Mouse (Mus musculus): ENCODE results near the gene Abcc5. TPM values are rescaled to one million over a fixed set of nuclear protein-coding genes. Genes with fewer than 3 reads are reported as not detected.
"Not testable (repeated sequence)": the region's sequence is repeated elsewhere in the genome, so short reads cannot be mapped to it uniquely, and the experiment has no call there.

The Abcc5 gene
- polyA plus RNA-seq, 1 experiment from 2014 or later = 143 TPM

DNA sequence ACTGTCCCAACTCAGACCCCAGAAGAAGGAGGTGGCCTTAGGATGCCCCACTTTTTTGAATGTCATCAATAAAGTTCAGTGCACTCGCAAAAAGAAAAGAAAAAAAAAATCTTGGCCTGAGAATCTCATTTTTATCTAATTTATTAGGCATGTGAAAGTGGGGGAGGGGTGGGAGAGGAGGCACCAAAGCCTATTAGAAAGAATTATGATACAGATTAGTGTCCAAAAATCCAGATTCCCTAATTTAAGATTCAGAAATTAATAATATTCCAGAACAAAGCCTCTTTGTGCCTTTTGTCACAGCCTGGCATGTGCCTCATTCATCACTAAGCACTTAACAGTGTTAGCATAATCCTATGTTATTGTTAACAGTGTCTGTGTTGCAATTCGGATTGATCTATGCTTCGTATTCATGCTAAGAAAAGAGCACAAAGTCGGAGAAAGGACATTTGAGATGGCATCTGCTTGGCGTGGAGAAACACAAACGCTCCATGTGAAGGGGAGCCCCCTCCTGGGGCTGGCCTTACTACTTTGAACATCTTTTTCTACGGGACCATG lies 18.7 kb upstream of the Abcc5 start:
- H3K27me3 ChIP-seq = no peaks in the 10 kb centered on the region
- no peak for ATAC-seq (ENCODE audit: low FRiP score)
- 49% methylated on average over 7 of the region's 7 CpGs for WGBS
- no peak overlapping the region for H3K4me2 ChIP-seq (replicated peaks)
- no peaks in the 10 kb centered on the region for H3K36me3 ChIP-seq
- H3K4me3 ChIP-seq = no peak overlapping the region
- H3K9me3 ChIP-seq (replicated peaks) = peaks cover 1% of the 10 kb centered on the region; the same call in 1 of the 2 replicates
- H3K27ac ChIP-seq = no peak overlapping the region
- H3K4me1 ChIP-seq = peaks cover 4% of the 10 kb centered on the region; the same call in 1 of the 2 replicates
- H3K9ac ChIP-seq = no peak overlapping the region

DNA sequence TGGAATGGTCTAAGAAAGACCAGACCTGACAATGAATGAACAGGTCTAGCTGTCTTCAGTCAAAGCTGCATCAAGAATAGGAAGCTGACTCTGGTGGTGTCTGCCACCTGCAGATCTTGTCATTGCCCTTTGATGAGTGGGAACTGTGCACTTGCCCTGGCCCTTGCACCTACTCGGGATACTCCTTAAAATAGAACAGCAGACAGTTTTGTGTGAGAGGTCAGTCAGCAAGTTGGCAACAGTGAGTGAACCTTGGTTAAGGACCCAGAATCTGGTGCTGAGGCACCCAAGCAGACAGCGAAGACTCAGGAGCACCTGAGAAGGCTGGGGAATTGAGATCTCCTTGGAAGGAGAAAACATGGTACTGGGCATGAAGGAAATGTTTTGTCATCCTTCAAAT lies 16.7 kb upstream of the Abcc5 start:
- Histone ChIP-seq H3K4me2 (replicated peaks) (no peak overlapping the region), H3K4me3 (no peak overlapping the region), H3K36me3 (no peaks in the 10 kb centered on the region), H3K27me3 (no peaks in the 10 kb centered on the region), H3K27ac (no peak overlapping the region), H3K9ac (no peak overlapping the region), H3K4me1 (peaks cover 4% of the 10 kb centered on the region; the same call in 1 of the 2 replicates), H3K9me3 (replicated peaks) (peaks cover 6% of the 10 kb centered on the region; the same call in 1 of the 2 replicates)
- ATAC-seq (ENCODE audit: low FRiP score) = no peak
- 91% methylated on average over 2 of the region's 2 CpGs for WGBS

DNA sequence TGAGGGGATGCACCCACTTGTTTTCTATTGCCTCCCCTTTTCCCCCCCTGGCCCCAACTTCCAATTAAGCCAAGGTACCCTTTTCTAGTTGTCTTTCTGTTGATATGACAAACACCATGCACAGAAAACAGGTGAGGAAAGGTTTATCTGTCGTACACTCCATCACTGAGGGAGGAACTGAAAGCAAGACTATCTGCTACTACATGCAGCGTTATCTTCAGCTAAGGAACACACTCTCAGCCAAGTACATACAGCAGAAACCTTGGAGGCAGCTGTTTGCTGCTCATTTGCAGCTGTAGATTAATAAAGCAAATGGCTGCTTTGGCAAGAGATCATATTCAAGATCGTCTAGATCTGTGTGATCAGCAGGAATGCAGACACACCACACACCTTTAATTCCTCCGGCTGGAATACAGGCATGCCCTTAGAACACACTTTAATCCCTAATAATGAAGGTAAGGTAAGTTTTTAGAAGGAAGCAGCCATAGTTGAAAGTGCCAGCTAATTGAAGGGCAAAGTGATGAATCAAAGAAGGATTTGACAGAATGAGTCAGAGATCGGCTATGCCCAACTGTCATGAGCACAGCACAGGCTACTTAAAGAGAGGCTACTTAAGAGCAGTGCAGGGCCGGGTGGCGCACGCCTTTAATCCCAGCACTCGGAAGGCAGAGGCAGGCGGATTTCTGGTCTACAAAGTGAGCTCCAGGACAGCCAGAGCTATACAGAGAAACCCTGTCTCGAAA lies 12.7 kb upstream of the Abcc5 start:
- Histone ChIP-seq H3K27me3 (no peaks in the 10 kb centered on the region), H3K4me2 (replicated peaks) (no peak overlapping the region), H3K36me3 (no peaks in the 10 kb centered on the region), H3K27ac (no peak overlapping the region), H3K9ac (no peak overlapping the region), H3K4me1 (no peaks in the 10 kb centered on the region), H3K9me3 (replicated peaks) (peaks cover 6% of the 10 kb centered on the region; the same call in 1 of the 2 replicates), H3K4me3 (no peak overlapping the region)
- WGBS = 91% methylated on average over 11 of the region's 11 CpGs
- no peak for ATAC-seq (ENCODE audit: low FRiP score)

DNA sequence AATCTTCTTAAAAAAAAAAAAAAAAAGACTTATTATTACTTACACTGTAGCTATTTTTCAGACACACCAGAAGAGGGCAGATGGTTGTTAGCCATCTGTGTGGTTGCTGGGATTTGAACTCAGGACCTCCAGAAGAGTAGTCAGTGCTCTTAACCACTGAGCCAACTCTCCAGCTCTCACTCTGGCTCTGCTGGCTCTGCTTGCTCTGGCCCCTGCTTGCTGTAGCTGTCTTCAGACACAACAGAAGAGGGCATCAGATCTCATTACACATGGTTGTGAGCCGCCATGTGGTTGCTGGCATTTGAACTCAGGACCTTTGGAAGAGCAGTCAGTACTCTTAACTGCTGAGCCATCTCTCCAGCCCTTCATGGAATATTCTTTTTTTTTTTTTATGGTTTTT lies 11.9 kb upstream of the Abcc5 start:
- WGBS = 88% methylated on average over 1 of the region's 1 CpGs
- not testable (repeated sequence) for ATAC-seq (ENCODE audit: low FRiP score)

DNA sequence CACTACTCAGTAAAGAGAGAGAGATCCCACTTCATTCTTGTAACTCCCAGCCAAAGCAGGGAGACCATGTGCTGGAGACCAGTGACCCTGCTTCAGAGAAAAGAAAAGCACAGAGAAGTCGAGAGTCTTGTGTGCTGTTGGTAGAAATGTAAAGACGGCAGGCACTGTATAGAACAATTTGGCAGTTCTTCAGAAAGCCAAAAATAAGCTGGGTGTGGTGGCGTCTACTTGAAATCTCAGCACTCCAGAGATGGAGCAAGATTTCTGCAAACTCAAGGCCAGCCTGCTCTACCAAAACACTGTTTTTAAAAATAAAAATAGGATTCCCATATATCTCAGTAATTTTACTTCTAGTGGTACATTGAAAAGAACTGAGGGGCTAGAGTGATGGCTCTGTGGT lies 10.1 kb upstream of the Abcc5 start:
- Histone ChIP-seq H3K27ac (no peak overlapping the region), H3K36me3 (no peaks in the 10 kb centered on the region), H3K9me3 (replicated peaks) (peaks cover 6% of the 10 kb centered on the region; the same call in 1 of the 2 replicates), H3K9ac (no peak overlapping the region), H3K4me3 (no peak overlapping the region), H3K27me3 (no peaks in the 10 kb centered on the region), H3K4me2 (replicated peaks) (no peak overlapping the region), H3K4me1 (no peaks in the 10 kb centered on the region)
- ATAC-seq (ENCODE audit: low FRiP score) = no peak
- 82% methylated on average over 3 of the region's 3 CpGs for WGBS

More for the DNA sequence above, 11.9 kb upstream of the Abcc5 start:
- not testable (repeated sequence) for H3K27ac ChIP-seq; H3K4me3 ChIP-seq; H3K9me3 ChIP-seq (replicated peaks); H3K4me1 ChIP-seq; H3K27me3 ChIP-seq; H3K36me3 ChIP-seq; H3K4me2 ChIP-seq (replicated peaks); H3K9ac ChIP-seq

DNA sequence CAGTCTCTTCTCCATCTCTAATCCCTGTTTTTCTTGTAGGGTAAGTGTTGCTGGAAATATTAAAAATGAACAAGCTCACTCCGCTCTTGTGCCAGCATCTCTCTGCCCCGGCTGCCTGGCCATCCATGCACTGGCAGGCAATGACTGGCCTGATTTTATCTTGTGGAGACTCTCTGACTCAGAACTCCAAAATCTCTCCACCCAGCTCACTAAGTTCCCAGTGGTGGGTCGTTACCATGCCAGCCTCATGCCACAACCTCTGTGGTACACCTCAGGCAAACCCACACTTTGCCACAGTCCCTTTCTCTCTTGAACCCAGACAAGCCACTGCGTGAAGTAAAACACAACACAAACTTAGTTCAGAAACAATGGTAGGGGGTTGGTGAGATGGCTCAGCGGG lies 3.1 kb upstream of the Abcc5 start:
- peaks cover 11% of the 10 kb centered on the region for H3K4me1 ChIP-seq
- H3K36me3 ChIP-seq = no peaks in the 10 kb centered on the region
- no peak overlapping the region for H3K27ac ChIP-seq
- no peaks in the 10 kb centered on the region for H3K9me3 ChIP-seq (replicated peaks)
- no peak overlapping the region for H3K4me2 ChIP-seq (replicated peaks)
- no peaks in the 10 kb centered on the region for H3K27me3 ChIP-seq
- no peak for ATAC-seq (ENCODE audit: low FRiP score)
- H3K9ac ChIP-seq = no peak overlapping the region
- WGBS = 87% methylated on average over 5 of the region's 5 CpGs
- no peak overlapping the region for H3K4me3 ChIP-seq

DNA sequence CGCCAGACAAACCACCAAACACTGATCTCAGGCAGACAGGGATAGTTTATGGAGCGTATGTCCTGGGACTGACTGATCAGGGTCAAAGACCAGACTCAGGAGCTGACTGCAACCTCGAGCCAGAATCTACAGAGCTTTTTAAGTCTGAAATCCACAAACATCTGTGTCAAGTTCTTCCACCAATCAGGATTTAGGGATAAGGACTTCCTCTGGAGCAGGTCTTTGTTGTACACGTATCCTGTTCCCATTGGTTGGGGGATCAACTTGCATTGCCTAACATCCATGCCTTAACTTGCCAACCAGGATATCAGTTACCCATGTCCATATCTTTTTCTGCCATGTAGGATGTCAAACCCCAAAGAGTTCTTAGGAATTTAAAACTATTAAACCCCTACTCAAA lies 1.4 kb upstream of the Abcc5 start:
- peaks cover 16% of the 10 kb centered on the region for H3K4me1 ChIP-seq
- no peaks in the 10 kb centered on the region for H3K27me3 ChIP-seq
- no peak overlapping the region for H3K27ac ChIP-seq
- no peak overlapping the region for H3K4me2 ChIP-seq (replicated peaks)
- no peak overlapping the region for H3K4me3 ChIP-seq
- H3K9me3 ChIP-seq (replicated peaks) = no peaks in the 10 kb centered on the region
- WGBS = 81% methylated on average over 4 of the region's 4 CpGs
- no peaks in the 10 kb centered on the region for H3K36me3 ChIP-seq
- no peak overlapping the region for H3K9ac ChIP-seq
- no peak for ATAC-seq (ENCODE audit: low FRiP score)

DNA sequence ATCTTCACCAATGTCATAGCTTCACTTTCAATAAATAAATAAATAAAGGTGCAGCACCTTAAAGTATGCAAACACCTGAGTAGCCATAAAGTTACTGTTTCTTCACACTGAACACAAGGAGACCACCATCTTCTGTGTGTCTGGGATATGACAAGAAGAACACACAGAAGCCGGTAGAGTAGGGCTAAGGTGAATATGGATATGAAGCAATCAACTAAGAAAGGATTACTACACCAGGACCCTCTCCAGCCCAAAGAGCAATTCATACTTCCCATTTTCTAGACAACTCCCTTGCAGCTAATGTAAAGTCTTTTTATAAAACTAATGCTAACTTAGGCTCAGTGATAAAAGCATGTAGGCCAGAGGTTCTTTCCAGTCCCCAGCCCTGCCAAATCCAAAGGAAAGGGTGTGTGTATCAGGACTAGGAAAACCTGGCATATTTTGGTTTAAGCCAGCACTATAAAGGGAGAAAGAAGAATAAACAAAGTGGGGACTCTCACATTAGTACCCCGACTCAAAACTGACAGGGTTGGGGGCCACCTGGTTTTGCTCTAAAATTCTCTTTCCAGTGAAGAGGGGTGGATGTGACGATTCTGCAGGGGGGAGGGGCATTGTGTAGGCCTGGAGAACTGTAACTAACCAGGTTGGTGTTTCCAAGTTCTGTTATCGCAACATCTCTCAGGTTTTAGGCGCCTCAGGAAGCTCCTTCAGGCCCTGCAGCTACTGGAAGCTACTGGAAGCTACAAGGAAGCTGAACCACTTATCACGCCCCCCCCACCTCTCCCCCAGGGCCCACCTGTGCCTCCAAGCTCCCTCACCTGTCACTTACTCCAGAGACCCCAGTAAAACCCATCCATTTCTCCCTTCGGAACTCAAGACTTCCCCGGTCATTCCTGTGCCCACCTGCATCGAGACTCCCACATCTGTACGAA lies 1.2 kb downstream of the Abcc5 start:
- Histone ChIP-seq H3K27me3 (no peaks in the 10 kb centered on the region), H3K27ac (no peak overlapping the region), H3K9ac (peak overlapping the region; percentile 70), H3K36me3 (peaks cover 15% of the 10 kb centered on the region), H3K4me1 (peaks cover 16% of the 10 kb centered on the region), H3K4me3 (peak overlapping the region; percentile 62), H3K4me2 (replicated peaks) (peak overlapping the region; percentile 58), H3K9me3 (replicated peaks) (no peaks in the 10 kb centered on the region)
- no peak for ATAC-seq (ENCODE audit: low FRiP score)
- WGBS = 58% methylated on average over 10 of the region's 10 CpGs

DNA sequence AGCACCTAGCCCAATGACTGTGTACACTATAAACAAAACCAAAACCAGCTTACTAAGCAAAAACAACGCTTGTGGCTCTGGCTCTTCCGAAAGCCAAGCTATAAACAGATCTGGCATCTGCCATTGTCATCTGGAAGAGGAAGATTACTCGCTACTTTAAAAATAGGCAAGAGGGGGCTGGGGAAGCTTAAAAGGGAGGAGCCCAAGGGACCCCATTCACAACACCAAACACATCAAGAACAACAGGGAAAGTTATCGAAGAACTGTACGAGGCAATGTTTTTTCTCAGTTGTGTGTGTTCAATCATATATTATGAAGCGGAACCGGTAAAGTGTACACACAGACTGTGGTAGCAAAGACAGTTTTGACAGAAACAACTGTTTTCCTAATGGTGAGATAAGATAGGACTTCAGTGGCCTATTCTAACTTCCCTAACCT lies 1.9 kb downstream of the Abcc5 start:
- WGBS = 93% methylated on average over 7 of the region's 7 CpGs
- H3K9me3 ChIP-seq (replicated peaks) = no peaks in the 10 kb centered on the region
- no peaks in the 10 kb centered on the region for H3K27me3 ChIP-seq
- no peak overlapping the region for H3K4me2 ChIP-seq (replicated peaks)
- H3K27ac ChIP-seq = no peak overlapping the region
- no peak for ATAC-seq (ENCODE audit: low FRiP score)
- peaks cover 19% of the 10 kb centered on the region for H3K36me3 ChIP-seq
- peaks cover 16% of the 10 kb centered on the region for H3K4me1 ChIP-seq
- H3K9ac ChIP-seq = no peak overlapping the region
- no peak overlapping the region for H3K4me3 ChIP-seq

DNA sequence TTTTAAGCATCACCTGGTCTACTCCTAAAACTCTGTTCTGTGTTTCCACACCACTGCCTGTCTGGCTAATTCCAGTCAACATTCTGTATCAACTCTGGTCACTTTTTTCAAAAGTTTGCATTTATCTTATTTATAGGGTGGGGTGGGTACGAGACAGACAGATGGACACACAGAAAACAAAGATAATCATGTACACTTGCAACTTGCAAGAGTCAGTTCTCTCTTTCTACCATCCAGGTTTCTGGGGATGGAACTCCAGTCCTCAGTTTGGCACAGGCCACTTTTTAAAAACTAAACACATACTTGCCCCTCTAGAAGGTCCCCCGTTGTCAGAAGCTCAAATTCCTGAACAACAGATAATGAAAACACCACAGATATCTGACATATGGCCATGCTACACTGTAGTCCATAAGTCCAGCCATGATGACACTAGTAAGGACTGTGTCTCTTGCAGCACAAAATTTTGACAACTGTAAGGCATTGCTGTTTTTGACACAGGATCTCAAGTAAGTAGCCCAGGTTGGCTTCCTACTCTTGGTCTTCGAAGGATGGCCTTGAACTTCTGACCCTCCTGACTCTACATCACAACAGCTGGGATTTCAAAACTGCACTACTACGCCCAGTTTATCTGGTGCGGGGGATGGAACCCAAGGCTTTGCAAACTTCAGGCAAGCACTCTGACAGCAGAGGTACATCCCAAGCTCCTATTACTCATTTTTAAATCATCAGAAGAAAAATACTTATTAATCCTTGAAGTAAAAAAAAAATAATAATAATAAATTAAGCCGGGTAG lies 3.1 kb downstream of the Abcc5 start:
- Histone ChIP-seq H3K4me1 (peaks cover 16% of the 10 kb centered on the region), H3K4me3 (no peak overlapping the region), H3K36me3 (peaks cover 19% of the 10 kb centered on the region), H3K27me3 (no peaks in the 10 kb centered on the region), H3K9ac (no peak overlapping the region), H3K4me2 (replicated peaks) (no peak overlapping the region), H3K9me3 (replicated peaks) (no peaks in the 10 kb centered on the region), H3K27ac (no peak overlapping the region)
- no peak for ATAC-seq (ENCODE audit: low FRiP score)
- WGBS = 91% methylated on average over 6 of the region's 6 CpGs

DNA sequence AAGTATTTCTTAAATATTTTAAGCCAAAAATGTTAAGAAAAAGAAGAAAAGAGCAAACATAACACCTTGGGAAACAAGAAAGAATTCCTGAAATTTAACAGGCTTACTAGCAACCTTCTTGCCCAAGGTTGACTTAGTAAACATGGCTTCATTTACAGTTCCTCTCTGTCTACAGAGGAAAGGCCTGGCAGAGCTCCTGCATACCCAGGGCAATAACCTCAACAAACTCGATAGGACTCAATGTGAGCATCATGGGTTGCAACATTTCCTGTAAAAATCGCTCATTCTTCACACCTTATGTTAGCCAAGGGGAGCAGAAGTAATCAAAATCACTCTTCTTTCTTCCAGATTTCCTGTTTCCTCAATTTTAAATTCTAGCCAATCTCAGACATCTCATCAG lies 8.1 kb downstream of the Abcc5 start:
- H3K9ac ChIP-seq = no peak overlapping the region
- no peaks in the 10 kb centered on the region for H3K4me1 ChIP-seq
- 92% methylated on average over 2 of the region's 2 CpGs for WGBS
- ATAC-seq (ENCODE audit: low FRiP score) = no peak
- H3K27me3 ChIP-seq = no peaks in the 10 kb centered on the region
- H3K27ac ChIP-seq = no peak overlapping the region
- H3K36me3 ChIP-seq = peaks cover 19% of the 10 kb centered on the region
- no peak overlapping the region for H3K4me2 ChIP-seq (replicated peaks)
- no peak overlapping the region for H3K4me3 ChIP-seq
- no peaks in the 10 kb centered on the region for H3K9me3 ChIP-seq (replicated peaks)

DNA sequence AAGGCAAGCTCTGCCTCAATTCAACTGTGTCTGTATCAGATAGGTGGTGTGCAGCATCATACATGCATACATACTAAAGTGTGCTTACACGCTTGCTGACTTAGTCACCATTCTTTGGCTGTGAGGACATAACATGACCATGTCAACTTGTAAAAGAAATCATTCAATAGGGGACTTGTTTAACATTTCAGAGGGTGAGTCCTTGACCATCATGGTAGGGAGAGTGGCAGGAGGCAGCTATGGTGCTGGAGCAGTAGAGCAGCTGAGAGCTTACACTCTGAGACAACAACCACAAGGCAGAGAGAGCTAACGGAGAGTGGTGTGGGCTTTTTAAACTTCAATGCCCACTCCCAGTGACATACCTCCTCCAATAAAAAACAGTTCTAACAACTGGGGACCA lies 9.9 kb downstream of the Abcc5 start:
- H3K27ac ChIP-seq = no peak overlapping the region
- no peaks in the 10 kb centered on the region for H3K27me3 ChIP-seq
- ATAC-seq (ENCODE audit: low FRiP score) = no peak
- no peak overlapping the region for H3K9ac ChIP-seq
- no peak overlapping the region for H3K4me3 ChIP-seq
- 93% methylated on average over 2 of the region's 2 CpGs for WGBS
- no peaks in the 10 kb centered on the region for H3K4me1 ChIP-seq
- no peaks in the 10 kb centered on the region for H3K9me3 ChIP-seq (replicated peaks)
- peaks cover 13% of the 10 kb centered on the region for H3K36me3 ChIP-seq
- no peak overlapping the region for H3K4me2 ChIP-seq (replicated peaks)
